Mouse (Mus musculus) ovary, postnatal 10 days (tissue): ENCODE measurements around the gene Alg11.

Experiments
- DNase-seq: peaks from one replicate; pipeline ENCODE4 v3.0.0; 2022; ENCODE audit warnings: low spot score

The Alg11 gene

GRCm38 (mm10) chr8:22061126-22061525 lies 605 bp downstream of the Alg11 start:
- no peak for DNase-seq

- DNase-seq: no peak
These were observed 18.9 kb downstream of the Alg11 start for GRCm38 (mm10) chr8:22079313-22080007.

DNA sequence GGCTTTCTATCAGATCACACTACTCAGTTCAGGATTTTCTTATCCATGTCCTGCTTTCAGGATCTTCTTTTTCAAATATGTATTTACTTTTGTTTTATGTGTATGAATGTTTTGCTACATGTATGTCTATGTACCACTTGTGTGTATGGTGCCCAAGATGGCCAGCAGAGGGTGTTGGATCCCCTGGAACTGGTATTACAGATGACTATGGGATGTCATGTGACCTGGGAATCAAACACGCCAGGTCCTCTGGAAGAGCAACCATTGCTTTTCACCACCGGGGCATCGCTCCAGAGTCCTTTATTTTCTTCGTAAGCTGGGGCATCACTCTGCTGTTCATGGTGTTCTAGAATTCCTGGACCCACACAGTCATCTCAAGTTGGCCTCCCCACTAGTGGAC lies 28.7 kb downstream of the Alg11 start:
- DNase-seq: no peak

DNA sequence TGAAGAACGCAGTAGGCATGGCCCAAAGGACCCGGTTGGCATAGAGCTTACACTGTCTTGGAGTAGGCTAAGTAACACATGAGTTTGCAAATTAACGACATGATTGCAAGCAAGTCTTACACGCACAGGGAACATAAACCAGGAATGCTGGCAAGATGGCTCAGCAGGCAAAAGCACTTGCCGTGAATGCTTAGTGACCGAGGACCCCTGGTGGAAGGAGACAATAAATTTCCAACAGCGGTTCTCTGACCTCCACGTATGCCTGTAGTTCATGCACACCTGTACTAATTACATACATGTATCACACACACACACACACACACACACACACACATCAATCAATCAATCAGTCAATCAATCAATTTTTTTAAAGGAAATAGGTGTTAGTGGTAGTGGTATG lies 31.0 kb downstream of the Alg11 start:
- DNase-seq: no peak

GRCm38 (mm10) chr8:22107020-22107419 lies 46.5 kb downstream of the Alg11 start:
- DNase-seq: no peak
